Mouse (Mus musculus) brain, embryonic 14.5 days (tissue): ENCODE data around the gene Nr1d2.
"Not testable (repeated sequence)": the region's sequence is repeated elsewhere in the genome, so short reads cannot be mapped to it uniquely, and the experiment has no call there.

Source experiments
- CTCF ChIP-seq: fragments of 200-500 bp; IDR thresholded peaks from 2 replicates; pipeline ENCODE4 v1.5.1; 2012; ENCODE audit warnings: inconsistent platforms, mild to moderate bottlenecking, moderate library complexity, borderline replicate concordance; ENCODE audit not compliant: insufficient read depth, insufficient read length; ENCODE audit errors: extremely low read depth
- POLR2A ChIP-seq: fragments of 200-500 bp; IDR thresholded peaks from 2 replicates; pipeline ENCODE4 v1.6.1; 2012; ENCODE audit warnings: mild to moderate bottlenecking, inconsistent platforms, borderline replicate concordance; ENCODE audit not compliant: poor library complexity, insufficient read depth, insufficient read length, severe bottlenecking; ENCODE audit errors: extremely low read depth

GRCm38 (mm10) chr14:18236496-18237235, 2.3 kb downstream of the Nr1d2 start:
- TF ChIP-seq CTCF, POLR2A: not testable (repeated sequence)
